Mouse (Mus musculus): ENCODE data around the gene Atp13a4.

GRCm38 (mm10) chr16:29536411-29537204 is 8.1 kb downstream of the Atp13a4 start:
- TF ChIP-seq CTCF (IDR thresholded peaks at IDR 0.05; ENCODE audit: borderline replicate concordance, extremely low read depth, insufficient read depth, insufficient read length) (no peak), POLR2A (IDR thresholded peaks at IDR 0.05; ENCODE audit: borderline replicate concordance, extremely low read depth, insufficient read depth, insufficient read length, poor library complexity, severe bottlenecking) (no peak)

Data from brain, embryonic 14.5 days (tissue).